Mouse (Mus musculus) liver, embryonic 14.5 days (tissue): ENCODE data around the gene Cdc14b. TPM values are rescaled to one million over a fixed set of nuclear protein-coding genes. Genes with fewer than 3 reads are reported as not detected.

Experiments used
- ATAC-seq: fragments of 200-750 bp; cut with Nextera tagmentation; 2 replicates; pipeline ENCODE4 v1.8.0; 2017; ENCODE audit warnings: moderate number of reproducible peaks, mild to moderate bottlenecking, moderate library complexity; ENCODE audit not compliant: insufficient read depth
- DNase-seq, 3 experiments: peaks; one replicate each; pipeline ENCODE4 v3.0.0-alpha.2; 2012 to 2013; ENCODE audit warnings: low read depth in 3 of 3, low spot score in 3 of 3
- H3K27ac ChIP-seq: fragments of 300-500 bp; sonication (generic); 2 replicates; pipeline ENCODE4 v1.5.1; 2014; ENCODE audit warnings: moderate library complexity, mild to moderate bottlenecking, control low read depth, inconsistent platforms
- H3K27me3 ChIP-seq: fragments of 300-500 bp; sonication (generic); 2 replicates; pipeline ENCODE4 v1.6.1; 2014; ENCODE audit warnings: mild to moderate bottlenecking, low read length, moderate library complexity; ENCODE audit not compliant: control insufficient read depth, insufficient read depth
- H3K36me3 ChIP-seq: fragments of 300-500 bp; sonication (generic); replicated peaks from 2 replicates; pipeline ENCODE4 v1.6.1; 2014; ENCODE audit warnings: low read depth; ENCODE audit not compliant: control insufficient read depth, insufficient read depth
- H3K4me1 ChIP-seq, 2 experiments: fragments of 200-500 bp in 1 of 2; fragments of 300-500 bp in 1 of 2; sonication (generic) in 1 of 2; replicated peaks; 2 replicates each; pipeline ENCODE4 v1.6.1; 2012 to 2014; ENCODE audit warnings: antibody characterized with exemption in 1 of 2, inconsistent platforms in 1 of 2, low read length in 1 of 2; ENCODE audit not compliant: control insufficient read depth in 2 of 2, insufficient read depth in 2 of 2
- H3K4me2 ChIP-seq: fragments of 300-500 bp; sonication (generic); 2 replicates; pipeline ENCODE4 v1.6.1; 2014; ENCODE audit warnings: low read depth, mild to moderate bottlenecking, control low read depth, moderate library complexity
- H3K4me3 ChIP-seq, 2 experiments: fragments of 200-500 bp in 1 of 2; fragments of 300-500 bp in 1 of 2; sonication (generic) in 1 of 2; 2 replicates each; pipeline ENCODE4 v1.5.1; 2012 to 2014; ENCODE audit warnings: low read depth in 2 of 2, low read length in 2 of 2, mild to moderate bottlenecking in 2 of 2, control low read depth in 1 of 2, inconsistent platforms in 1 of 2, moderate library complexity in 1 of 2; ENCODE audit not compliant: insufficient read depth in 1 of 2
- H3K9ac ChIP-seq: fragments of 300-500 bp; sonication (generic); replicated peaks from 2 replicates; pipeline ENCODE4 v1.6.1; 2014; ENCODE audit warnings: mild to moderate bottlenecking, control low read depth, moderate library complexity
- H3K9me3 ChIP-seq: fragments of 300-500 bp; sonication (generic); 2 replicates; pipeline ENCODE4 v1.6.1; 2016; ENCODE audit warnings: low read length, mixed read lengths; ENCODE audit not compliant: control insufficient read depth
- CTCF ChIP-seq: IDR thresholded peaks from 2 replicates; pipeline ENCODE4 v1.5.1; 2016; ENCODE audit warnings: antibody characterized with exemption, low read depth, control low read depth
- EP300 ChIP-seq: IDR thresholded peaks from 2 replicates; pipeline ENCODE4 v1.6.1; 2016; ENCODE audit warnings: antibody characterized with exemption, low read depth
- WGBS: fragments of 180-500 bp; shearing (Covaris S2); extraction: QIAGEN DNeasy Blood & Tissue Kit; methylation state at CpG from one replicate; pipeline ENCODE4 v1.1.7; 2014; ENCODE audit not compliant: insufficient replicate concordance; 5-methylcytosine and 5-hydroxymethylcytosine counted together
- polyA plus RNA-seq, 2 experiments: library from polyadenylated mRNA; depleted of rRNA in 1 of 2; stranded (reverse) in 1 of 2; unstranded in 1 of 2; fragments of >200 nt; fragmentation: Nextera tagmentation in 1 of 2; extraction: Ambion mirVana in 1 of 2; gene quantifications; 2 replicates each; pipeline versions ENCODE4 v1.2.1 to v1.2.3; 2012 to 2014

The Cdc14b gene
- polyA plus RNA-seq, 2 experiments = 4.1 to 5.6 TPM

GRCm38 (mm10) chr13:64163147-64163715, 111.9 kb downstream of the Cdc14b start:
- no peak overlapping the region for H3K27ac ChIP-seq
- no peak for ATAC-seq

GRCm38 (mm10) chr13:64162626-64163025, 112.5 kb downstream of the Cdc14b start:
- H3K27me3 ChIP-seq = peaks cover 14% of the 10 kb centered on the region
- no peaks in the 10 kb centered on the region for H3K9me3 ChIP-seq
- DNase-seq = no peak
- peak overlapping the region; percentile 58 for H3K9ac ChIP-seq
- H3K36me3 ChIP-seq = no peaks in the 10 kb centered on the region
- peaks cover 5 to 13% of the 10 kb centered on the region in 2 experiments; a peak in 3 of 4 replicates for H3K4me1 ChIP-seq
- H3K4me2 ChIP-seq = peak overlapping the region; percentile 98
- WGBS = 13% methylated on average over 14 of the region's 14 CpGs
- H3K27ac ChIP-seq = no peak overlapping the region
- ATAC-seq = no peak
- no peak for TF ChIP-seq CTCF
- TF ChIP-seq EP300 = no peak
- H3K4me3 ChIP-seq = peak overlapping the region; percentile 58 to 67

More at GRCm38 (mm10) chr13:64163147-64163715, 111.9 kb downstream of the Cdc14b start:
- Histone ChIP-seq H3K4me1 (peaks cover 5 to 13% of the 10 kb centered on the region in 2 experiments; a peak in 3 of 4 replicates), H3K27me3 (peaks cover 9% of the 10 kb centered on the region), H3K4me2 (peak overlapping the region; percentile 98), H3K4me3 (peak overlapping the region; percentile 58 to 67; a peak in 3 of 4 replicates), H3K36me3 (no peaks in the 10 kb centered on the region), H3K9me3 (no peaks in the 10 kb centered on the region), H3K9ac (no peak overlapping the region)
- TF ChIP-seq CTCF (no peak), EP300 (no peak)
- DNase-seq = no peak
- 55% methylated on average over 13 of the region's 13 CpGs for WGBS

DNA sequence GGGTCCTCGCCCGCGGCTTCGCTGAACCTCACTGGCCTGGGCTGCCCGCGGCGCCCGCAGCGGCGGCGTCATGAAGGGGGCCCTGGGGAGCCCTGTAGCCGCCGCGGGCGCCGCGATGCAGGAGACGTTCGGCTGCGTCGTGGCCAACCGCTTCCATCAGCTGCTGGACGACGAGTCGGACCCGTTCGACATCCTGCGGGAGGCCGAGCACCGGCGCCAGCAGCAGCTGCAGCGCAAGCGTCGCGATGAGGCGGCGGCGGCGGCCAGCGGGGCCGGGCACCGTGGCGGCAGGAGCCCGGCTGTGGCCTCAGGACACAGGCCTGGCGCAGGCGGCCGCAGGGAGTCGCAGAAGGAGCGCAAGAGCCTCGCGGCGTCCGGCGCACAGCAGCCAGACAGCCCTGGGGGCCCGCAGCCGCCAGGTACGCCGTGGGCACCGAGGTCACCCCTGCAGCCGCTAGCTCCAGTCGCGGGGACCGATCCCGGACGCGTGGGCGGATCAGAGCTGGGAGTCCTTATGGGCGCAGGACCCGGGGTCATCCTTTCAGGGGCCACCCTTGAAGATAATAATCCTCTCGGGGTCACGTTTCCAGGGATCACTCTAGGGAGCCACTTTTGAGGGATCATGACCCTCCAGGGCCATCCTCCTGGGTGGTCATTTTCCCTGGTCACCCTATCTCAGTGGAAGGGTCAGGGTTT, 113.0 kb downstream of the Cdc14b start:
- ATAC-seq (peak; percentile 66), DNase-seq (no peak)
- Histone ChIP-seq H3K27ac (no peak overlapping the region), H3K4me2 (peak overlapping the region; percentile 98), H3K4me3 (peak overlapping the region; percentile 58 to 67), H3K9ac (peak overlapping the region; percentile 58), H3K36me3 (no peaks in the 10 kb centered on the region), H3K4me1 (peaks cover 5 to 13% of the 10 kb centered on the region in 2 experiments; a peak in 3 of 4 replicates), H3K9me3 (no peaks in the 10 kb centered on the region), H3K27me3 (peaks cover 15% of the 10 kb centered on the region)
- TF ChIP-seq CTCF = no peak
- no peak for TF ChIP-seq EP300
- WGBS = under 1% methylated on average over 70 of the region's 71 CpGs

DNA sequence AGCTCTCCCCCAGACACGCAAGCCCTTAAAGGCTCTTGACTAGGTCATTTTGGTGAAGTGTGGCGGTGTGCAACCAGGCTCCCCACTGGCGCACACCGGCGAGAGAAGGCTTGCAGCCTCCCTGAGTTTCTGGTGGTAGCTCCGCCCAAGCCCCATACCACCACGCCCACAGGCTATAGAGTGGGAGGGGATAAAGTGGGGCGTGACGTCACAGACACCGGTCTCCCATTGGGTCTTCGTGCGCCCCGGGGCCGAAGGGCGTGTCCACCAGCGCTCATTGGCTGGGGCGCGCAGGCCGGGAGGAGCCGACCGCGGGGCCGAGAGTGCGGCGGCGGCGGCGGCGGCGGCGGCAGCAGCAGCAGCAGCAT, 113.6 kb downstream of the Cdc14b start, which contains the start of gene Habp4:
Gene Habp4 (plus strand): TSS at position 277 of the 368 bp plus-strand sequence.
- no peaks in the 10 kb centered on the region for H3K9me3 ChIP-seq
- H3K9ac ChIP-seq = peak within 1 kb of the TSS; percentile 58
- TF ChIP-seq EP300 = no peak
- TF ChIP-seq CTCF = no peak
- DNase-seq (peak; percentile 95 to 96 (median 96)), ATAC-seq (peak; percentile 98)
- peaks cover 15% of the 10 kb centered on the region for H3K27me3 ChIP-seq
- H3K36me3 ChIP-seq = no peaks in the 10 kb centered on the region
- peak within 1 kb of the TSS; percentile 58 to 67 for H3K4me3 ChIP-seq
- peak within 1 kb of the TSS; percentile 98 for H3K4me2 ChIP-seq
- WGBS = 0% methylated on average over 29 of the region's 31 CpGs
- no peak within 1 kb of the TSS; the same call in 1 of the 2 replicates for H3K27ac ChIP-seq
- H3K4me1 ChIP-seq = peaks cover 5 to 13% of the 10 kb centered on the region in 2 experiments; a peak in 3 of 4 replicates

DNA sequence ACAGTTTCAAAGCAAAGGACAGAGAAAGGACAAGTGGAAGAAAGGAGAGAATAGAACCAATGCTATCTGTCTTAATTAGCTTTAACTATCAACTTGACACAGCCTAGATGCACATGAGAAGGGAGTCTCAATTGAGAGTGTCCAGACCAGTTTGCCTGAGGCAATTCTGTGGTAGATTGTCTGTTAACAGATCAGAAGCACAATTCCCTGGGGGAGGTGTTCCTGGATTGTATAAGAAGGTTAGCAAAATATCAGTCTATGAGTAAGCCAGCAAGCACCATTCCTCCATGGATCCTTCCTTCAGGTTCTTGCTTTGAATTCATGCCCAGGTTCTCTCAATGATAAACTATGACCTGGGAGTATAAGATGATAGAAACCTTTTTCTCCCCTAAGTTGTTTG, 118.1 kb downstream of the Cdc14b start:
- Histone ChIP-seq H3K36me3 (no peaks in the 10 kb centered on the region), H3K9me3 (no peaks in the 10 kb centered on the region), H3K4me1 (peaks cover 8 to 9% of the 10 kb centered on the region in 2 experiments; a peak in 3 of 4 replicates), H3K27ac (no peak overlapping the region), H3K4me3 (no peak overlapping the region), H3K9ac (no peak overlapping the region), H3K27me3 (peaks cover 6% of the 10 kb centered on the region), H3K4me2 (no peak overlapping the region)
- ATAC-seq (no peak), DNase-seq (no peak)
- TF ChIP-seq CTCF = no peak
- TF ChIP-seq EP300 = no peak
